In the genomic region with DNA sequence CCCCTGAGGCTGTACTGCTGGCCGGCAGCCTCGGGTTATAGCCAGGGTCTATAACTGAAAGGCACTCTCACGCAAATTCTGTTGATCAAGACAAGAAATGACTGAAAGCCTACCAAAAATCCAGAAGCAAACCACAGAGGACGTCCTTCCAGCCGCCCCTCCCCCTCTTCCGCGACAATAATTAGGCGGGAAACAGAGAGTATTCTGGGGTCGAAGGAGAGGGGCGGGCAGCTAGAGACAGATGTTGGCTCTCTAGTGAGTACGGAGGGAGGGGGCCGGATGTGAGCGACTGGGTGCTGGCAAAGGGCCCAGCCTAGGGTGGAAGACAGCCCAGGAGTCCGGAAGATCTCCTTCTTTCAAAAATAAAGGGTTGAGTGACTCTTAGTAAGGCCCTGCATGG, we compare ENCODE assay signal across 8 mouse cellular contexts. TPM values are rescaled to one million over a fixed set of nuclear protein-coding genes. Genes with fewer than 3 reads are reported as not detected.
DNase-seq lines count a peak whose midpoint lies in the region; ATAC-seq lines count a peak whose summit lies in the region.

A gene (minus strand): TSS at position 287 of the 400 bp plus-strand sequence.

- H3K27me3 ChIP-seq in hindbrain, embryonic 13.5 days, result peaks cover 4% of the 10 kb centered on the region; the same call in 1 of the 2 replicates

- H3K36me3 ChIP-seq in hindbrain, embryonic 13.5 days, result peaks cover 20% of the 10 kb centered on the region

- ATAC-seq in hindbrain, embryonic 13.5 days (ENCODE audit: low FRiP score), result peak; percentile 62

- peaks cover 64% of the 10 kb centered on the region for H3K4me1 ChIP-seq in hindbrain, embryonic 13.5 days (replicated peaks)

- whole genome bisulfite sequencing in hindbrain, embryonic 13.5 days, result 1% methylated on average over 14 of the region's 14 CpGs

- no peaks in the 10 kb centered on the region for H3K9me3 ChIP-seq in hindbrain, embryonic 13.5 days

- H3K4me3 ChIP-seq in hindbrain, embryonic 13.5 days, result peak within 1 kb of the TSS; percentile 78

- H3K9ac ChIP-seq in hindbrain, embryonic 13.5 days, result peak within 1 kb of the TSS; percentile 90

- H3K4me2 ChIP-seq in hindbrain, embryonic 13.5 days, result peak within 1 kb of the TSS; percentile 88

- peak; percentile 85 for DNase-seq in MN1 (ENCODE audit: low spot score)
- peak; percentile 76 for DNase-seq in cerebellum, adult 9-11 months
- peak; percentile 53 for DNase-seq in gastrocnemius, adult 18-20 months (ENCODE audit: low spot score)
- DNase-seq in layer of hippocampus, postnatal 25 days (ENCODE audit: extremely low spot score in 1 of 2, low spot score in 1 of 2), result peak; percentile 52 to 61
- DNase-seq in lung, postnatal 25 days (ENCODE audit: low spot score), result peak; percentile 77
- peak; percentile 70 for DNase-seq in ovary, postnatal 36 days (ENCODE audit: low spot score)
- DNase-seq in thymus, postnatal 36 days, result peak; percentile 83 to 88

- peak within 1 kb of the TSS; percentile 93 for H3K27ac ChIP-seq in hindbrain, embryonic 13.5 days

RNA-seq across cellular contexts. Expression of the gene that starts here (rescaled TPM):
- 10 to 100 TPM; 42.2 to 46.8 TPM for total RNA-seq in gastrocnemius, adult 18-20 months (2021)
- polyA plus RNA-seq in hindbrain, embryonic 13.5 days (2015; fragmentation: Nextera tagmentation; extraction: Ambion mirVana), result 86.6 and 86.8 TPM in 2 replicates
- 10 to 100 TPM; 81.7 to 88.0 TPM for total RNA-seq in layer of hippocampus, postnatal 25 days (2021)

Comparison
In these comparisons a context has a peak if more than half of its experiments do, and no peak if none do; other contexts are left out.
1. Peak in every context shown above with its lines: DNase-seq, ATAC-seq, H3K4me3 ChIP-seq and H3K27ac ChIP-seq.